Mouse (Mus musculus) erythroblast, embryonic 14.5 days (primary cell): ENCODE results near the gene Vrk2. TPM values are rescaled to one million over a fixed set of nuclear protein-coding genes. Genes with fewer than 3 reads are reported as not detected.

Experiments
- H3K27me3 ChIP-seq: 2 replicates; pipeline ENCODE4 v1.6.1; 2012; ENCODE audit warnings: inconsistent platforms; ENCODE audit not compliant: control insufficient read depth
- H3K36me3 ChIP-seq: 2 replicates; pipeline ENCODE4 v1.6.1; 2012; ENCODE audit warnings: mild to moderate bottlenecking, inconsistent platforms; ENCODE audit not compliant: control insufficient read depth
- H3K4me1 ChIP-seq: 2 replicates; pipeline ENCODE4 v1.6.1; 2012; ENCODE audit warnings: inconsistent platforms; ENCODE audit not compliant: control insufficient read depth
- H3K4me3 ChIP-seq: replicated peaks from 2 replicates; pipeline ENCODE3; 2012; ENCODE audit warnings: moderate library complexity, mild to moderate bottlenecking, inconsistent platforms
- H3K9me3 ChIP-seq: 2 replicates; pipeline ENCODE4 v1.6.1; 2012; ENCODE audit warnings: low read length, inconsistent platforms, mixed read lengths; ENCODE audit not compliant: control insufficient read depth
- GATA1 ChIP-seq: IDR thresholded peaks from 2 replicates; pipeline ENCODE4 v1.6.1; 2012; ENCODE audit warnings: low read length, inconsistent platforms, mixed read lengths
- TAL1 ChIP-seq: IDR thresholded peaks from 3 replicates; pipeline ENCODE4 v1.6.1; 2012; ENCODE audit warnings: low read length, inconsistent platforms, mixed read lengths
- polyA plus RNA-seq: library from polyadenylated mRNA; stranded (reverse); fragments of >175 nt; gene quantifications from 2 replicates; pipeline ENCODE4 v1.2.3, GENCODE M21; 2012

The Vrk2 gene
- polyA plus RNA-seq, 1 experiment = 5.8 TPM

DNA sequence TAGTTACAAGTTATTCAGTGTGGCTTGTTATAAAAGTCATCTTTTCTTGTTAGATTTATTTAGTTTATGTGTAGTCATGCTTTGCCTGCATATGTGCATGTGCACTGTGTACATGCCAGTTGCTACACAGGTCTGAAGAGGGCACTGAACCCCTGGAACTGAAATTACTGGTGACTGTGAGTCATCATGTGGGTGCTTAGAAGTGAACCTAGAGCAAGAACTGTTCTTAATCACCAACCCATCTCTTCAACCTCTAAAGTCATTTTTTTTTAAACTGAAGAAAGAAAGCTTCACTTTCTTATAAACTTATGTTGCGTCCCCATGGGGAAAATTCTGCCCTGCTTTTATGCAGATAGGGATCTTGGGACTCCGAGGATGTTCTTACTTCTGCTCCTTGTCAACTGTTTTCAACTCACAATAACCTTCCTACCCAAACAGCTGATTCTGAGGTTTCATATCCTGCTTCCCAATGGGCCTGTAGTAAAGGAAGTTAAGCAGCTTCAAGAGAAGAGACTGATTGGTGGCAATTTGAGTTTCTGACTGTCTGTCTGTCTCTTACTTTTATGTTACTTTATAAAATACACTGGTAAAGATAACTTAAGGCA, 7.9 kb upstream of the Vrk2 start:
- Histone ChIP-seq H3K4me3 (no peak overlapping the region), H3K9me3 (no peaks in the 10 kb centered on the region), H3K27me3 (peaks cover 3% of the 10 kb centered on the region), H3K36me3 (no peaks in the 10 kb centered on the region), H3K4me1 (peaks cover 44% of the 10 kb centered on the region)
- TF ChIP-seq GATA1 (no peak), TAL1 (no peak)

DNA sequence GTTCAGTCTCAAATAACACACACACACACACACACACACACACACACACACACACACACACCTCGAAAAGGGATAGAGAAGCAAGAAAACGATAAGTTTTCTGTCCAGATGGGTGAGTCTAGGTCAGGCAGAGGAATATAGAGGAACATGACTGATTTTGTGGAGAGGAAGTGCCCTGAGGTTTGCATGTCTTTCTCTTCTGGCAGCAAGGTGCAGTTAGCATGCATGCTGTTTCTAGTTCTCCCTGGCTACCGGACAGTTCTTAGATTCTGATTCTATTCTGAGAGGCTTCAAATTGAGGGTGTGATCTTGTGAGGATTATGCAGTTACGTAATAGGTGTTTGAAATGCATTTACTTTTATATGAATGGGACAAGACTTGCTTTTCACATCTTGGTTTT, 6.9 kb upstream of the Vrk2 start:
- Histone ChIP-seq H3K36me3 (no peaks in the 10 kb centered on the region), H3K9me3 (no peaks in the 10 kb centered on the region), H3K27me3 (peaks cover 3% of the 10 kb centered on the region), H3K4me3 (no peak overlapping the region), H3K4me1 (peaks cover 53% of the 10 kb centered on the region)
- no peak for TF ChIP-seq TAL1
- TF ChIP-seq GATA1 = no peak

DNA sequence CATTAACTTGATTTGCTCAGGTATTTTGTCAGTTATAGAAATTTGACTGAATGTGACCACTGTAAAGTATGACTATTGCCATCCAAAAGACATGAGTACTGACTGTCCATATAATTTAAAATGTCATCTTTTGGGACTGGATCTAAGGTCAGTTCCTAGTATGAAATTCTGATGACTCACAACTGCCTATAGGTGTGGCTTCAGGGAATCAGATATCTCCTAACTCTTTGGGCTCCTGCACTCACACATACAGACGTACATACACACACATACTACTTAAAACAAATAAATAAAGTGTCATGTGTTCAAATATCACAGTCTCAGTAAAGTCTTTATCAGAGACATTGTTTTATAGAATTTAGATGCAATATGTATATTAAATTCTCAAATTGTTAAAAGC, 5.1 kb upstream of the Vrk2 start:
- no peaks in the 10 kb centered on the region for H3K9me3 ChIP-seq
- no peaks in the 10 kb centered on the region for H3K36me3 ChIP-seq
- H3K4me3 ChIP-seq = no peak overlapping the region
- peaks cover 63% of the 10 kb centered on the region for H3K4me1 ChIP-seq
- no peaks in the 10 kb centered on the region for H3K27me3 ChIP-seq
- no peak for TF ChIP-seq TAL1
- peak; percentile 97 for TF ChIP-seq GATA1

DNA sequence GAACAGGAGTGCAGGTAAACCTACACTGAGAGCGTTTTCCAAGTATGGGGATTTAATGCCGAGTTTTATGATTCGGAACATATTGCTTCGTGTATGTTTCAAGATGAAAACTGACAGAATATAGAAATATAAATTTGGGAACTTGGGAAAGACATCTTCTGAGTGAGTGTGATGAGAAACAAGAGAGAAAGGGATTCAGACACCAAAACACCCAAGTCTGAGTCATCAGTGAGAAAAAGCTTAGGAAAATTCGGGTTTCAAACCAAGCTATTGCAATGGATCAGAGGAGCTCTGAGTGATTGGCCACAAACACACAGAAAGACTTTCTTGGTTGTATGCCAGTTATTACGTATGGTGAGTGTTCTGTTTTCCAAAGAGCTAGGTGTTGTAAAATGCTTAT, 4.0 kb upstream of the Vrk2 start:
- no peaks in the 10 kb centered on the region for H3K9me3 ChIP-seq
- H3K36me3 ChIP-seq = peaks cover 6% of the 10 kb centered on the region
- H3K27me3 ChIP-seq = no peaks in the 10 kb centered on the region
- no peak overlapping the region for H3K4me3 ChIP-seq
- H3K4me1 ChIP-seq = peaks cover 63% of the 10 kb centered on the region
- TF ChIP-seq GATA1 = no peak
- no peak for TF ChIP-seq TAL1

DNA sequence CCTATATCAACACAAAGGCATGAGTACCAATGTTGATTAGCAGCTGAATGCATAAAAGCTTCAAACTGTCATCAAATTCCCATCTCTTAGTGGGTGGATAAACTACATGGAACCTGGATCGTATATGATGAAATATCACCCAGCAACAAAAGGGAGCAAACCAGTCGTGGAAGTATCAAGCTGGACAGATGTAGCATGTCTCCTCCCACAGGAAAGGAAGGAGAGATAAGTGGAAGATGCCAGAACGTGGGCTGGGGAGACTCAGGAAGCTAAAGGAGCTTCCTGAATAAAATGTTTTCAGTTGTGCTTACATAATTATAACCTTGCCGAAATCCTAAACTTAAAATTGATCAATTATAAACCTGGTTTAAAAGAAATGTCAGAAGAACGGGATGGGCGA, 3.3 kb upstream of the Vrk2 start:
- Histone ChIP-seq H3K36me3 (peaks cover 12% of the 10 kb centered on the region), H3K27me3 (no peaks in the 10 kb centered on the region), H3K4me3 (no peak overlapping the region), H3K4me1 (peaks cover 69% of the 10 kb centered on the region), H3K9me3 (no peaks in the 10 kb centered on the region)
- TF ChIP-seq TAL1 (no peak), GATA1 (no peak)

DNA sequence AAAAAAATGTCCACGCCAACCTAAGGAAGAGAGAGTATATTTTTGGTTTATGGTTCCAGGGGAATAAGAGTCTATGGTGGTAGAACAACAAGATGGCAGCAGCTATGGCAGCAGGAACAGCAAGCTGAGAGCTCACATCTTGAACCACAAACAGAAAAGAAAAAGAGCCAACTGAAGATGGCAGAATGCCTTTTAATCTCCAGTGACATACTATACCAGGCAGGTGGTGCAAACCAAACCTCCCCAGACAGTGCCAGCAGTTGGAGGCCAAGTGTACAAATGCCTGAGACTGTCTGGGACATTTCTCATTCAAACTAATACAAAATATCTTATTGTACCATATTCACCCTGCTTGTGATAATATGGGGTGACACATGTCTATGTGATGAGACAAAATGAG, 2.4 kb upstream of the Vrk2 start:
- TF ChIP-seq TAL1 (no peak), GATA1 (no peak)
- H3K4me3 ChIP-seq = no peak overlapping the region
- H3K36me3 ChIP-seq = peaks cover 17% of the 10 kb centered on the region
- no peaks in the 10 kb centered on the region for H3K9me3 ChIP-seq
- H3K27me3 ChIP-seq = no peaks in the 10 kb centered on the region
- H3K4me1 ChIP-seq = peaks cover 70% of the 10 kb centered on the region

DNA sequence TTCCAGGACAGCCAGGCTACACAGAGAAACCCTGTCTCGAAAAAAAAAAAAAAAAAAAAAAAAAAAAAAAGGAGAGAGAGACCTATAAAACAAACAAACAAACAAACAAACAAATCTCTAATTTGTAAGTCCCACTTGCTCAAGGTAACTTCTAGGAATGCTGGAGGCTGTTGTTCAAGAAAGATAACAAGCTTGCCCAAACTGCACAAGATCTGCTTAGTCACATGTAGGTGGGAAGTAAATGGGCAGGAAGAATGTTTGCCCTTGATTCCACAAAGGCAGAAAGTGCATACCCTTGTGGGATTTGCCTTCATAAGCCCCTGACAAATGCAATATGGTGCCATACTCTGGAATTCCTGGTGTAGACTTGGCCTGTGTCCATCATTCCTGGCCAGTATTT, 688 bp upstream of the Vrk2 start:
- no peaks in the 10 kb centered on the region for H3K9me3 ChIP-seq
- no peaks in the 10 kb centered on the region for H3K27me3 ChIP-seq
- H3K36me3 ChIP-seq = peaks cover 34% of the 10 kb centered on the region
- H3K4me3 ChIP-seq = peak overlapping the region; percentile 98
- H3K4me1 ChIP-seq = peaks cover 62% of the 10 kb centered on the region
- peak; percentile 50; the same call in 1 of the 2 replicates for TF ChIP-seq GATA1
- TF ChIP-seq TAL1 = no peak; the same call in 2 of the 3 replicates

DNA sequence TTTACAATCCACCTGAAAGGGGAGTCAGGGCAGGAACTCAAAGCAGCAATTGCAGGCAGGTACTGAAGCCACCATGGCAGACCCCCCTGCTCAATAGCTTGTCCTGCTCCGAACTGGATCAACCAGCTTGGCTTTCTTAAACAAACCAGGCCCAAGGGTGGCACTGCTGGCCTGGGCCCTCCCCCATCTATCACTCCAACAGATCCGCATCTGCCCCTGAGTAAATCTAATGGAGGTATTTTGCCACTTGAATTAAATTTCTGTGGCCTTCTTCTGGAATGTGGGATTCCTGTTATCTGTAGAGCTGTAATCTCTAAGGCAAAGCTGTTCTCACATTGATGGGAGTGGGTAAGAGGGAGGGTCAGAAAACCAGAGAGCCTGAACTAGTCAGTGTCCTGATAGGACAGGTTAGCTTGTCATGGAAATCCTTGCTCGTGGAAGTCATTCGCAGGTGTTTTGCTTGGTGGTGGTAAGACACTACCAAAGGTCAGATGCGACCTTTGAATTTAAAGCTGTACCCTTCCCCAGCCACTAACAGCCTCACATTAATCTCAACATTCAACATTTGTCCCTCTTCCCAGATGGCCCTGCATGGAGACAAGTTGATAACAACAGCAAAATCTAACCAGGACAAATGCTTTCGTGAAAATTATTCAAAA, 1.3 kb downstream of the Vrk2 start:
- TF ChIP-seq GATA1 (no peak), TAL1 (no peak)
- Histone ChIP-seq H3K4me3 (peak overlapping the region; percentile 98), H3K36me3 (peaks cover 54% of the 10 kb centered on the region), H3K9me3 (no peaks in the 10 kb centered on the region), H3K4me1 (peaks cover 44% of the 10 kb centered on the region), H3K27me3 (no peaks in the 10 kb centered on the region)

DNA sequence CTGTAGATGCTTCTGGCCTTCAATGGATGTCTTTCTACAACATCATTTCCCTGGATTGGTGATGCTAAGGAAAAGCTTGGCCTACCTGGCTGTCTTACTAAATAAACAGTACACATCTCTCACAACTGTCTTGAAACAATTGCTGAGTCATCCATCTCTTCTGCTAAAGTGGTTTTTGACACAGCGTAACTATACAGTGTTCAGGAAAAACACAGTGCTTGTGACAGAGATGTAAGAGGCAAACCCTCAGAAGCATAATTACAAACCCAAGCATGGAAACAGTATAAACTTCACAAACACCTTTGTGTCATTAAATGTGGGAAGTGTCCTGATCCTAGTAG, 6.6 kb downstream of the Vrk2 start:
- Histone ChIP-seq H3K4me3 (no peak overlapping the region), H3K4me1 (peaks cover 19% of the 10 kb centered on the region), H3K36me3 (peaks cover 95% of the 10 kb centered on the region), H3K9me3 (no peaks in the 10 kb centered on the region), H3K27me3 (no peaks in the 10 kb centered on the region)
- TF ChIP-seq TAL1 = no peak
- no peak for TF ChIP-seq GATA1
